Mouse (Mus musculus): Measurements from ENCODE around the gene Dnmt1.

- TF ChIP-seq POLR2A (IDR thresholded peaks at IDR 0.05; ENCODE audit: control insufficient read depth in 1 of 2, insufficient read depth in 1 of 2, low read depth in 1 of 2, low read length in 2 of 2, poor library complexity in 1 of 2): no peak
- no peak for TF ChIP-seq TAL1 (IDR thresholded peaks at IDR 0.05; ENCODE audit: low read length)
- TF ChIP-seq CTCF (IDR thresholded peaks at IDR 0.05 in 2 of 3, conservative IDR thresholded peaks at IDR 0.05 in 1 of 3; ENCODE audit: control insufficient read depth in 1 of 3, insufficient read depth in 1 of 3, low read depth in 2 of 3, low read length in 3 of 3, poor library complexity in 1 of 3, severe bottlenecking in 1 of 3): no peak
- TF ChIP-seq CHD2 (IDR thresholded peaks at IDR 0.05; ENCODE audit: low read length): no peak
Observed at GRCm38 (mm10) chr9:20956989-20957388, 2.7 kb downstream of the Dnmt1 start.
